Mouse (Mus musculus) stomach, embryonic 16.5 days (tissue): ENCODE data around the gene Col4a3. TPM values are rescaled to one million over a fixed set of nuclear protein-coding genes. Genes with fewer than 3 reads are reported as not detected.

ENCODE experiments used
- ATAC-seq: fragments of 200-750 bp; cut with Nextera tagmentation; 2 replicates; pipeline ENCODE4 v1.8.0; 2017; ENCODE audit warnings: moderate number of reproducible peaks, moderate TSS enrichment; ENCODE audit not compliant: insufficient read depth, low FRiP score
- H3K27ac ChIP-seq: fragments of 300-500 bp; sonication (generic); 2 replicates; pipeline ENCODE4 v1.5.1; 2014; ENCODE audit warnings: low read length
- H3K27me3 ChIP-seq: fragments of 300-500 bp; sonication (generic); 2 replicates; pipeline ENCODE4 v1.6.1; 2014; ENCODE audit warnings: low read length, control low read depth, mixed read lengths; ENCODE audit not compliant: control insufficient read depth, insufficient read depth
- H3K36me3 ChIP-seq: fragments of 300-500 bp; sonication (generic); 2 replicates; pipeline ENCODE4 v1.6.1; 2014; ENCODE audit warnings: low read length; ENCODE audit not compliant: control insufficient read depth, insufficient read depth
- H3K4me1 ChIP-seq: fragments of 300-500 bp; sonication (generic); 2 replicates; pipeline ENCODE4 v1.6.1; 2014; ENCODE audit warnings: low read length, control low read depth, mixed read lengths; ENCODE audit not compliant: control insufficient read depth, insufficient read depth
- H3K4me2 ChIP-seq: fragments of 300-500 bp; sonication (generic); 2 replicates; pipeline ENCODE4 v1.6.1; 2014; ENCODE audit warnings: low read depth, low read length, mixed read lengths
- H3K4me3 ChIP-seq: fragments of 300-500 bp; sonication (generic); replicated peaks from 2 replicates; pipeline ENCODE4 v1.5.1; 2014; ENCODE audit warnings: mild to moderate bottlenecking, low read length
- H3K9ac ChIP-seq: fragments of 300-500 bp; sonication (generic); 2 replicates; pipeline ENCODE4 v1.6.1; 2014; ENCODE audit warnings: low read length
- H3K9me3 ChIP-seq: fragments of 300-500 bp; sonication (generic); replicated peaks from 2 replicates; pipeline ENCODE4 v1.6.1; 2016; ENCODE audit warnings: low read length, control low read depth; ENCODE audit not compliant: control insufficient read depth
- WGBS: fragments of 180-500 bp; shearing (Covaris S2); extraction: QIAGEN DNeasy Blood & Tissue Kit; methylation state at CpG from one replicate; pipeline ENCODE4 v1.1.7; 2014; 5-methylcytosine and 5-hydroxymethylcytosine counted together
- polyA plus RNA-seq: library from polyadenylated mRNA; unstranded; fragments of >200 nt; fragmentation: Nextera tagmentation; extraction: Ambion mirVana; gene quantifications from 2 replicates; pipeline ENCODE4 v1.2.1, GENCODE M21; 2015

Col4a3 gene
- polyA plus RNA-seq, 1 experiment from 2014 or later, result 0.63 TPM

DNA sequence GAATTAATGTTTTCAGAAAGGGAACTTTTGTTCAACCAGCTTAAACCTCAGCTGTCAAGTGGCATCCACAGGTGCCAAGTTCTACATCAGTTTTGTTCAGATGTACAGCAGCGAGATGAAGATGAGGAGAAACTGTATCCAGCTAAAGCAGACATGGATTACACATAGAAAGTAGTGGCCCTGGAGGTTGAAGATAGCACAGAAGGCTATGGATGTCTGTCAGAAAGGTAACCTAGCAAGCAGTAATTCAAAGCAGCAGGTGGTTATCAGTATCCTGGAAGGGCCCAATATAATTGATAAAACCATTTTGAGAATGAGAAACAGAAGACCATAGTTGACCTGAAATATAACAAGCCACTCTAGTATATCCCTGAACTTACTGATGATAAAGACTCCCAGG is 146.6 kb downstream of the Col4a3 start:
- Histone ChIP-seq H3K4me2 (no peak overlapping the region), H3K4me1 (no peaks in the 10 kb centered on the region), H3K36me3 (peaks cover 23% of the 10 kb centered on the region), H3K9ac (no peak overlapping the region), H3K27me3 (no peaks in the 10 kb centered on the region), H3K27ac (no peak overlapping the region), H3K9me3 (no peaks in the 10 kb centered on the region), H3K4me3 (no peak overlapping the region)
- WGBS, result 95% methylated on average over 1 of the region's 1 CpGs
- no peak for ATAC-seq

DNA sequence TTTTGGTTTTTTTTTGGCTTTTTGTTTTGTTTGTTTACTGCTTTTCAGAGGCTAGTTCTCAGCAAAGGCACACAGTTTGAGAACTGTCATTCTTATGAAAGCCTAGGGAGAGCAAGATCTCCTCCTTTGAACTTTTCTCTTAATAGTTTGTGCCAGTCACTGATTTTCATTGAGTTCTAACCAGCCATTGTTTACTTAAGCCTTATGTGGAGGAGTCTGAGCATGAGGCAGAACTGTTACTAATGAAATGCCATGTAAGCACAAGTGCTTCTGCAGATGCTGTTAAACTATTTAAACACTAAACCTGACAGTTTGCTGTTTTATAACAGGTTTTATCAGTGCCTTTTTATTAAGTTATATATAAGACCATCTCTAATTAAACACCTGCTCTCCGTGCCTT is 151.3 kb downstream of the Col4a3 start:
- no peaks in the 10 kb centered on the region for H3K9me3 ChIP-seq
- H3K4me3 ChIP-seq, result no peak overlapping the region
- no peak overlapping the region for H3K4me2 ChIP-seq
- H3K27ac ChIP-seq, result no peak overlapping the region
- H3K9ac ChIP-seq, result no peak overlapping the region
- WGBS, result 70% methylated on average over 1 of the region's 1 CpGs
- H3K4me1 ChIP-seq, result no peaks in the 10 kb centered on the region
- peaks cover 16% of the 10 kb centered on the region for H3K36me3 ChIP-seq
- no peaks in the 10 kb centered on the region for H3K27me3 ChIP-seq
- ATAC-seq, result no peak

DNA sequence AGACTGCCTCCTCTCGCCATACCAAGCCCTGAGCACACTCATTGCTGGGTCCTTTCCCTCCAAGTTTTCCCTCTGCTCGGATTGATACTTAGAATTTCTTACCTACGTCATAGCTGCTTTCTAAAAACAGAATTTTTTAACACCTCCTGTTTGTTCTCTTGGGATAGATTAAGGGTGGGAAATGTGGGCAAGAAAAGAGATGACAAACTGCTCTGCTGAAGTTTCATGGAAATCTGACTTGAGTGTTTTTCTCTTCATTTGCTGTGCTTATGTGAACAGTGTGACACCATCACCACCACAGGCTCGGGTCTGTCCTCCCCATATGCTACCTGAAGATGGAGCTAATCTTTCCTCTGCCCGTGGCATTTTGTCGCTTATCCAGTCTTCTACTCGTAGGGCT is 154.8 kb downstream of the Col4a3 start:
- Histone ChIP-seq H3K27ac (no peak overlapping the region), H3K36me3 (no peaks in the 10 kb centered on the region), H3K4me1 (no peaks in the 10 kb centered on the region), H3K4me3 (no peak overlapping the region), H3K27me3 (no peaks in the 10 kb centered on the region), H3K9me3 (no peaks in the 10 kb centered on the region), H3K9ac (no peak overlapping the region), H3K4me2 (no peak overlapping the region)
- 85% methylated on average over 7 of the region's 7 CpGs for whole genome bisulfite sequencing
- ATAC-seq, result no peak

DNA sequence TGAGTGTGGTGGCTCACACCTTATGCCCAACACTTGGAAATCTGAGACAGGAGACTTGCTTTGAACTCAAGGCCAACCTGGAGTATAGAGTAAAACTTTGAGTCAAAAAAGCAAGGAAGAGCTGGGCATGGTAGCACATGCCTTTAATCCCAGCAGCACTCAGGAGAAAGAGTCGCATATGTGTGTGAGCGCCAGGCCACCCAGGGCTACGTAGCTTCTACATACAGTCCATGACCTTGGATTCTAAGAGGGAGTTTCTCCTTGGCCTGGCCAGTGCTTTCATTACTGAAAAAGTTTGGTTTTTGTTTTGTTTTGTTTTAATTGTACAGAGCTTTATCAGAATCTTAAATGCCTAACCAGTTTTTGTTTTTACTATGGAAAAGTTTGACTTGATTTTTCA is 157.2 kb downstream of the Col4a3 start:
- no peak for ATAC-seq
- H3K9ac ChIP-seq, result no peak overlapping the region
- H3K4me2 ChIP-seq, result no peak overlapping the region
- H3K4me3 ChIP-seq, result no peak overlapping the region
- no peaks in the 10 kb centered on the region for H3K36me3 ChIP-seq
- H3K9me3 ChIP-seq, result no peaks in the 10 kb centered on the region
- no peaks in the 10 kb centered on the region for H3K4me1 ChIP-seq
- 88% methylated on average over 3 of the region's 3 CpGs for WGBS
- no peak overlapping the region for H3K27ac ChIP-seq
- no peaks in the 10 kb centered on the region for H3K27me3 ChIP-seq

DNA sequence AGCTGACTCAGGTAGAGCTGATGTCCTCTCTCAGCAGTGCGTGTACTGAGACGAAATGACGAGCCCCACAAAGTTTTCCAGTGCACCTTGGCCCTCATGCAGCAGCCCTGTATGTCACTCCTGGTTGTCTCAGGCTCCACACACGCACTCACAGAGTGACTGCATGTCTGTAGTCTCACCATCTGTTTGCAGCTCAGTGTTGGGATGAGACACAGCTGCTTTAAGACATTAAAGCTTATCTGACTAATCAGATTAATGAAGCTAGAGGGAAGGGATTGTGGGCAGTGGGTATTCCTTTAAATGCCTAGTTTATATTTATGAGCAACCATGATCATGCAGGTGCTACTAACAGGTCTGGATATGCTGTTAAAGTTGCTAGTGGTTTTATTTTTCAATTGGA is 159.7 kb downstream of the Col4a3 start:
- H3K9ac ChIP-seq, result no peak overlapping the region
- no peak for ATAC-seq
- H3K9me3 ChIP-seq, result no peaks in the 10 kb centered on the region
- H3K27me3 ChIP-seq, result no peaks in the 10 kb centered on the region
- H3K4me3 ChIP-seq, result no peak overlapping the region
- 90% methylated on average over 4 of the region's 4 CpGs for WGBS
- H3K36me3 ChIP-seq, result no peaks in the 10 kb centered on the region
- H3K4me1 ChIP-seq, result no peaks in the 10 kb centered on the region
- H3K27ac ChIP-seq, result no peak overlapping the region
- H3K4me2 ChIP-seq, result no peak overlapping the region

DNA sequence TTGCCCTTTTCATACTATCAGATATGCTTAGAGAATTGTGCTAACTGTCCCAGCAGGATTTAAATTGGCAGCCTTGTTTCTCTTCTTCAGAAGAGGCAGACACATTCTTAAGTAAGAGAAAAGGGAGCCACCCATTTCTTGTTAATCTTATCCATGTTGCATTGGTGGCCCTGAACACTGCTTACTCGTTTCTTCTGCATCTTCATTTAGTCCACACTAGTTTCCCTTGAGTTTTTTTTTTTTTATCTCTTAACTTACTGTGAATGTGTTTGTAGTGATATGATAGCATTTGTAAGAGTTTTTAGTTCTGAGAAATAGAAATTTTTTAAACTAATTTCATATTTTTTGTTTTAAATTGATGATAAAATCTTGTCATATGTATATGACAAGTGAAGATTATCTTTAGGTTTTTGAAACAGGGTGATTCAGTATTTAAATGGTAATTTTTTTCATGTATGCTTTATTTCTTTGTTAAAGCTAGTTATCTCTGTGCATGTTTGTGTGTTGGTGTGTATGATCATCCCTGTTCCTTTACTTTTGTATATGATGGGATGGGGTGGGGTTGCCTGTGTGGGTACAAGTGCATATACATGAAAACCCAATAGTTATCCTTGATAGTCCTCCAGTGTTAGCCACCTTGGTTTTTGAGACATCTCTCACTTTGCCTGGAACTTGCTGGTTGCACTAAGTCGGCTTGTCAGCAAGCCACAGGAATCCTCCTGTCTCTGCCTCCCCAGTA is 161.2 kb downstream of the Col4a3 start:
- H3K36me3 ChIP-seq, result no peaks in the 10 kb centered on the region
- no peak overlapping the region for H3K27ac ChIP-seq
- no peaks in the 10 kb centered on the region for H3K9me3 ChIP-seq
- WGBS, result 86% methylated on average over 2 of the region's 2 CpGs
- no peak overlapping the region for H3K4me2 ChIP-seq
- no peaks in the 10 kb centered on the region for H3K4me1 ChIP-seq
- H3K27me3 ChIP-seq, result no peaks in the 10 kb centered on the region
- H3K9ac ChIP-seq, result no peak overlapping the region
- no peak for ATAC-seq
- H3K4me3 ChIP-seq, result no peak overlapping the region

DNA sequence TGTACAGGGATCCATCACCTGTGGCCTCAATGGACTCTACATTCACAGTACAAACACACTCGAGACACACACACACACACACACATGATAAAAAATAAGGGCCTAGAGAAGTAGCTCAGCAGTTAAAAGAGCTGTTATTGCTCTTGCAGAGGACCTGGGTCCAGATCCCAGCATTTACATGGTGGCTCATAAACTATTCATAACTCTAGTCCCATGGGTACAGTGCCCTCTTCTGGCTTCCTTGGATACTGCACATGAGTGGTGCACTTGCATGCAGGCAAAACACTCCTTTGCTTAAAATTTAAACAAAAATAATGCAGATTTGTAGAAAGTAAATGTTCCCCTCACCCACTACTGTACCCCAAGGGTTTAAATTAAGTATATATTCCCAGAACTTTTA is 172.8 kb downstream of the Col4a3 start:
- no peaks in the 10 kb centered on the region for H3K27me3 ChIP-seq
- no peaks in the 10 kb centered on the region for H3K9me3 ChIP-seq
- WGBS, result 91% methylated on average over 1 of the region's 1 CpGs
- no peak overlapping the region for H3K4me2 ChIP-seq
- no peak overlapping the region for H3K27ac ChIP-seq
- H3K4me3 ChIP-seq, result no peak overlapping the region
- 0 out of 2 replicates have a peak, but pooled peaks cover 6% of the 10 kb centered on the region for H3K36me3 ChIP-seq
- no peak overlapping the region for H3K9ac ChIP-seq
- ATAC-seq, result no peak
- H3K4me1 ChIP-seq, result no peaks in the 10 kb centered on the region

DNA sequence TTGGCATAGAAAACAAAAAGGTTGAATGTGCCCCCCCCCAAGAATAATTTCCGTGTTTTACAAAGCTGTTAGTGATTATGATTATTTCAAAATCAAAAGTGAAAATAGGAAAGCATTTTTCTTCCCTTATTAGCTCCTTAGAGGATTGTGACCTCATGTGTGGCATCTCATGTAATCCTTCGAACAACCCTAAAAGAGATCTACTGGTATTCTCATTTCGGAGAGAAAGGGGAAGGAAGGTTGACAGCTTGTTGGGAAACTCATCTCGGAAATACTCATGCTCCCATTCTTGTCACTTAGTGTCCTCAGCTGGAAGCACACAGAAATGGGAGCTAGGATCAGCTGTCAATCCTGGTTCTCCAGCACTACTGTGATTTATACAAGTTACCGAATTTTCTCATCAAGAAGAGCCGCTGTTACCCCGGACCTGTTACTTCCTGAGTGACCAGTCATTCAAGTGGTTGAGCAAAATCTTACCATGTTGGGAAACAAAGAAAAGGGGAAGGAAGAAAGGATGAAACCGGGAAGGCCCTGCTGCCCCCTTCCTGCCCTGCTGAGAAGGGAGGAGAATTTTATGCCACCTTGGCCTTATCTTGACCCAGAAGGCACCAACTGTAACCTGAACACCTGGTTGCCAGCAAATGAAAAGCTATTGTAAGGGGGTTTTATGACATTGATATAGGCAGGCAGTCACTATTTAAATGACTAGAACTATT is 174.9 kb downstream of the Col4a3 start:
- no peaks in the 10 kb centered on the region for H3K9me3 ChIP-seq
- no peak for ATAC-seq
- no peaks in the 10 kb centered on the region for H3K27me3 ChIP-seq
- 85% methylated on average over 8 of the region's 8 CpGs for WGBS
- no peak overlapping the region for H3K9ac ChIP-seq
- H3K27ac ChIP-seq, result no peak overlapping the region
- no peak overlapping the region for H3K4me3 ChIP-seq
- H3K4me1 ChIP-seq, result no peaks in the 10 kb centered on the region
- 0 out of 2 replicates have a peak, but pooled peaks cover 6% of the 10 kb centered on the region for H3K36me3 ChIP-seq
- no peak overlapping the region for H3K4me2 ChIP-seq

DNA sequence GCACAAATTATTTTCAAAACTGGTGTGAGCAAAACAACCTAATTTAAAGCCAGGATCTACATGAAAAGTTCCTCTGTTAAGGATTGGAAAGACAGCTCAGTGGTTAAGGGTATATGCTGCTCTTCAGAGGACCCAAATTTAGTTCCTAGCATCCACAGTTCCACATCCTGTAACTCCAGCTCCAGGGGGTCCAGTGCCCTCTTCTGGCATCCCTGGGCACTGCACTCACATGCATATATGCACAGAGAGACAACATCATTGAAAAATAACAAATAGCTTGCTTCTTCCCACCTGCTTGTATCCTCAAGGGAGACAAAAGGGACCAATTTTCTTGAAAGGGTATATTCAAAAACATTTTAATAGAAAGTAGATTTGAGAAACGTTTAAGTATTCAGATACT is 175.6 kb downstream of the Col4a3 start:
- 0 out of 2 replicates have a peak, but pooled peaks cover 6% of the 10 kb centered on the region for H3K36me3 ChIP-seq
- no peak overlapping the region for H3K4me2 ChIP-seq
- no peaks in the 10 kb centered on the region for H3K27me3 ChIP-seq
- H3K4me3 ChIP-seq, result no peak overlapping the region
- H3K4me1 ChIP-seq, result no peaks in the 10 kb centered on the region
- H3K9me3 ChIP-seq, result no peaks in the 10 kb centered on the region
- WGBS, result 85% methylated on average over 1 of the region's 1 CpGs
- no peak for ATAC-seq
- H3K9ac ChIP-seq, result no peak overlapping the region
- H3K27ac ChIP-seq, result no peak overlapping the region
